Mouse (Mus musculus): Measurements from ENCODE around the gene Cyp2t4.

Gene Cyp2t4

DNA sequence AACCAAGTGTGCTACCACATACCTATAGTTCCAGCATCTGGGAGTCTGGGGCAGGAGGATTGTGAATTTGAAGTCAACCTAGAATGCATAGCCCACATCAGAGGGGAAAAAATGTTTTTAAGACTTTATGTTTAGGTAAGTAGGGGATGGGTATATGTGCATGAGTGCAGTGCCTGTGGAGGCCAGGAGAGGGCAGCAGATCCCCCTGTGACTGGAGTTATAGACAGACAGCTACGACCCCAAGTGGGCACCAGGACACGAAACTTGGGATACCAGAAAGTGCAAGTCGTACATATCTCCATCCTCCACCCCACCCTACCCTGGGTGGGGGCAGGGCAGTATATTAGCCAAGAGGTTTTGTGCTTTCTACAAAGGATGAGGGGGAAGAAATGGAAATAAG is 31.4 kb downstream of the Cyp2t4 start:
- peak; percentile 74 for DNase-seq (ENCODE audit: low read depth)

DNA sequence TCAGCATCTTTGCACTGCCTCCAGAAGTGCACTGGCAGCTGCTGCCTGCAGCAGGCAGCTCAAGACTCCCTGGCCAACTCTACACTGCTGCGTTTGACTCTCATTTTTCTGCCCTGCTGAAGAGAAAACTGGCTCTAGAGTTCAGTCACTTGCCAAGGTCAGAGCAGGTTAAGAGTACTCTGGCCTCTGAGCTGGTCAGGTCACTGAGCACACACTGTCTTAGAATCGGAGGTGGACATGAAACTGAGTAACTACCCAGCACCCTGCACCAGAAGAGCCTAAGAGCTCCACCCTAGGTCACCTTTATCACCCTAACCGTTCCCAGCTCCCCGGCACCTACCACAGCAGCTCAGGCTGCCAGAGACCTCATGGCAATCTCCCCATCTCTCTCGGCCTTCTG is 32.5 kb downstream of the Cyp2t4 start:
- DNase-seq (ENCODE audit: low read depth) = no peak

DNA sequence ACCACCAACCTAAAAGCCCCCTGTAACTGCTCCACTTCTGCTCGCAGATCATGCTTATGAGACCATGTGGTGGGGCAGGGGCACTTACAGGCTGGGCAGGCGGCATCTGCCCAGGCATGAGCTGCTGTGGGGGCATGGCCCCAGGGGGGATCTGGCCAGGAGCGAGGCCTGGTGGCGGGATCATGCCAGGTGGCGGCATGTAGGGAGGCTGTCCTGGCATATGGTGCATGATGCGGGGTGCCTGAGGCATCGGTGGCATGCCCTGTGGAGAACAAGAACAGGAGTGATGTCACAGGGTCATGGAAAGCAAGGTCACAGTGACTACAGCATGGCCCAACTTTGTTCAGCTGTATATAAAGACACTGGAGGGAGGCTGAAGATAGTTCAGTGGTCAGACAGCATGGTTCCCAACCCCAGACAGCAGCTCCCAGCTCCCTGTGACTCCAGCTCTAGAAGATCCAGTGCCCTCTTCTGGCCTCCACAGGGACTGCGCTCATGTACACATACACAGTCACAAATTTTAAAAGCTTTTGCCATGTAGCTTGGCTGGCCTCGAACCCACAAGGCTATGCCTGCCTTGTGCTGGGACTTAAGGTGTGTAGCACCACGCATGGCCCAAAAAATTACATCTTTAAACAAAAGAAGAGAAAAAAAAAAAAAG is 35.9 kb downstream of the Cyp2t4 start:
- DNase-seq (ENCODE audit: low read depth) = peak; percentile 34

DNA sequence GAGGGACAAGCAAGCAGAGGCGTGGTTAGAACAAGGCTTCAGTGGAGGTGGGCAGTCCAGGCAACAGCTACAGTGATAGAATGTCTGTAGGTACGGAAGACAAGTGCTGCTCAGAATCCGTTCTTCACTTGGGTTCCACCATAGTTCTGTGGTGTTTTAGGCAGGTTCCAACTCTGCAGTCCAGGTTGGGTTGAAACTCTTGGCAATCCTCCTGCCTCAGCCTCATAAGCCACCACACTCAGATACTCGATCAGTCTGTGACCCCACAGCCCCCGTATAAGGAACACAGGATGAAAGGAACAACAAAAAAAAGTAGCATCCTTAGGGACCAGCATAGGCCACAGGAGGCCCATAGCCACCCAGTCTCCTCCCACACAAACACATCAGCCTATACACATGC is 38.9 kb downstream of the Cyp2t4 start:
- no peak for DNase-seq (ENCODE audit: low read depth)

DNA sequence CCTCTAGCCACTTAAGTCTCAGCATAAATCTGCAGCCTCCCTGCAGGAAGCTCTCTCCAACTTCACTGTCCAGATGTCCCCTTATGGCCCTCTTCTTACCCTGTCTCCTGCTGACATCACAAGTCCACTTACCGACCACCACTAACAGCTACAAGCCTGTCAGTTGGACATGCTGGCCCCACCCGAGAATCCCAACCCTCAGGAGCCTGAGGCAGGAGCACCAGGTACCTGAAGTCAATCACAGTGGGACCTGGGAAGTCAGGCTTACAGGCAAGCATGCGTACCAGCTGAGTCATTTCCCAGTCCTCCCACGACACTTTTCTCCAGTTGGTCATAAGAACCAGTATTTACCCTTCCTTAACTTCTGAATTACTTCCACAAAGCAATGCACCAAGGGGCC is 40.2 kb downstream of the Cyp2t4 start:
- DNase-seq (ENCODE audit: low read depth) = no peak

DNA sequence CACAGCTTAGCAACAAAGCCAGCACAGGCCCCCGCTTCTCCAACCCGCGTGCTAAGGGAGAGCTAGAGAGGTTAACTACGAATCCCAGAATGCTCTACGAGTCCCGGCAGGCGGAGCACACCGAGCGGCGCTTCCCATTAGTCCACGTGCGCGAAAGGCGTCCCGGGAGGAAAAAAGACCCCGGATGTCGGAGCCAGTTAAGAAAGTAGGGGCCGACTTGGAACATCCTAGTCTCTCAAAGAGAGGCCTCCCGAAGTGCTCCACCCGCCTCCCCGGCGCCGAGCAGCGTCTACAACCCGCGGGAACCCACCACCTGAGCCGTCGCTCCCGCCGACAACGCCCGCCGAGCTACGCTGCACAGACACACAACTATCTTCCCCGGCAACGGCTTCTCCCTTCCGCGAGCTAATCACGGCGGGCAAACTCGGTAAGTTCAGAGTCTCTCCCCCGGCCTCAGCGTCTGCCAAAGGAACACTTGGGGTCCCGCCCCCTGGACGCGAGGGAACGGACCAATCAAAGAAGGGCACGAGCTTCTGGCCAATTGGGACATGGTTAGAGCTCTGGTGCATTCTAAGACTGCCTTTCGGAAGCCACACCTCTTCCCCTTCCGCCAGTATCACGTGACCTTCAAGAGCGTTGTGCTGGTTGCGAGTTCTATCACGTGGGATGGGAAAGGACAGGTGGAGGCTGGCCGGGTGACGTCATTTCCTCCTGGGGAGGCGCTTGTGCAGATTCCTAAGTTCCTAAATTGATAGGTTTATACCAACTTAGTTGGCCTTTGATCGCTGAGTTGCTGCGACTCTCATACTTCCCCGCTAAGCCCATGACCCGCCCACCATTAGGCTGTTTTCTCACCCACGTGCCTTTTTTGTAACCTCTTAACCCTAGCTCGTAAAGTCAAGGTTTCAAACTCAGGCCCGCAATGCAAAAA is 42.4 kb downstream of the Cyp2t4 start, which contains the start of the genes BC024978 and Snrpa:
BC024978 (plus strand) TSS at position 101 of the 931 bp plus-strand sequence.
Snrpa (minus strand) TSS at position 591 of the 931 bp plus-strand sequence.
- peak; percentile 99 for DNase-seq (ENCODE audit: low read depth)

DNA sequence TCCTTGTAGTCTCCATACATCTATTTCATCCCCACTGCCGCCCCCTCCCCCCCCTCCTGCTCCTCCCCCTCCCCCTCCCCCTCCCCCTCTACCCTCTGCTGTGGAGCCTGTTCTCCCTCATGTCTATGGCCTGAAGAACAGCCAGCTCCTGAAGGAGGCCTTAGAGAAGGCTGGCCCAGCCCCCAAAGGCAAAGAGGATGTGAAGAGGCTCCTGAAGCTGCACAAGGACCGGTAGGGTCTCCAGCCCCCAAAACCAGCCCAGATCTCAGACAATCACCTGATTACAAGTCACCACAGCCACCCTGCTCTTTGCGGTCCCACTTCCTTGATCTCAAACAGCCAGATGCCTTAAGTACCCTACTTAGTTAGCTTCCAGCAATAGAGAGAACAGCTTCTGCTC is 43.6 kb downstream of the Cyp2t4 start:
- DNase-seq (ENCODE audit: low read depth) = peak; percentile 12

DNA sequence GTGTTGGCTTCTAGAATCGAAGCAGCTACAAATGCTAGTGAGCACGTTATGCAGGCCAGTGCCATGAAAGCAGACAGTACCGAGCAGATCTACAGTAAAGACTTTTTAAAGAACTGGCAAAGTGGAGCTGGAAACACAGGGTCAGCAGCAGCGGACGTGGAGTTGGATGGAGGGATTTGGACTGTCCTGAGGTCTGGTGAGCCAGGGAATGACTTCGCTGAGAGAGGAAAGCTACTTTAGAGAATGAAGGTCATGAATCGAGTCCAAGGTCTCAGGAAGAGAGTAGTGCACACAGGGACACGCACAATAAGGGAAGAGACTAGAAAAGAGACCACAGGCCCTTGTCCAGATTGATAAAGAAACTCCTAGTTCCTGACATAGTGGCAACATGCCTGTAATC is 44.1 kb downstream of the Cyp2t4 start:
- no peak for DNase-seq (ENCODE audit: low read depth)

DNA sequence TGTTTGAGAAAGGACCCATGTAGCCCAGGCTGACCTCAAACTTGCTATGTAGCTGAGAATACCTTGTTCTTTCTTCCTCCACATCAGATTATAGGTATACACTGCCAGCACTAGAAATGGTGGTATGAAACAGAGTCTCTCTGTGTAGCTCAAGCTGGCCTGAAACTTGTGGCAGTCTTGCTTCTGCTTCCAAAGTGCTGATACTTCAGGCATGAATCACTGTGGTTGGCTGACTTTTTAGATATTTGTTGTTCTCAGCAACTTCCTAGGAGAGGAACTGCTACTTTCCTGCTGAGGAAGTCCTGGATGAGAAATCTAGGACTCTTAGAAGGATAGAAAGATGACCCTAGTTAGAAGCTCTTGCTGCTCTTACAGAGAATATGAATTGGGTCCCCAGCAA is 44.8 kb downstream of the Cyp2t4 start:
- DNase-seq (ENCODE audit: low read depth) = no peak

DNA sequence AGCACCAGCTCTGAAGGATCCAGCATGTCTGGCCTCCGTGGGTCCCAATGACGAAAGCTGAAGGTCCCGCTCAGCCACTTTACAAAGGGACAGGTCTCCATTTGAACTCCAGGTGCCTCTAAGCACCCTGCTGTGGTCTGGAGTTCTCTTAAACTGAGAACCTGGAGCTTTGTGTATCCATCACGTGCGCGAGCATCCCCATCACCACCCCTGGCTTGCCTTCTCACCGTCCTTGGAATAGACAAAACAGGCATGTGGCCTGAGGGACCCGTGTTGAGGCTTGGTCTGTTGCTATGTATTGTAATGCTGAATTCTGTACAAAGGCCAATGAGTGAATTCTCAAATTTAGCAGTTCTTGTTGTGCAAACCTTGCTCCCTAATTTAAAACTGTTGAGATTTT is 45.3 kb downstream of the Cyp2t4 start:
- no peak for DNase-seq (ENCODE audit: low read depth)

DNA sequence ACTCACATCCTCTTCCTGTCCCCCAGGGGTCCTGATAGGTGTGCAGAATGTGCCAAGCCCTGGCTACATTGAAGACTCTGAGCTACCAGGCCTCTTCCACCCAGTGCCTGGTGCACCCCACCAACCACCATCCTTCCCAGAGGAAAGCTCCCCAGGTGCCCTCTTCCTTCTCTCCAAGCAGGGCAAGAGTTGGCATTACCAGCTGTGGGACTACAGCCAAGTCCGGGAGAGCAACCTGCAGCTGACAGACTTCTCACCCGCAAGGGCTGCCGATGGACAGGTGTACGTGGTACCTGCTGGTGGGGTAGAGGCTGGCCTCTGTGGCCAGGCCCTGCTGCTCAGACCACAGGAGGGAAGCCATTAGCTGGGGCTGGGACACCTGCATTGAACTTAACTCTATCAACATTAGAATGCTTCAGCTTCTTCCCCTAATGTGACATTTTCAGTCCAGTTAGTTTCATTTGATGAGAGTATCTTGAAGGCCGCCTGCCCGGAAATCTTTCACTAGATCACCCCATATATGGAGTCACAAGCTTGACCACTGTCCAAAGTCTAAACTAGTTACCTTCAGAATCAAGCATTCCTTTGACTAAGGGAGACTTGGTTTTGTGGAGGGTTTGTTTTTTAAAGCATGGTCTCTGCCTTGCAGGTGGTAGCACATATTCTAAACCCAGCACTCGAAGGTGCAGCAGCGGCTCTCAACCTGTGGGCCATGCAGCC is 50.4 kb downstream of the Cyp2t4 start:
- no peak for DNase-seq (ENCODE audit: low read depth)

Measured in induced T-regulatory cell, adult 2 months (primary cell).